Mouse (Mus musculus): ENCODE data around the gene F12.
A peak's percentile ranks its signal among the peaks of the same experiment; 100 is the strongest.
"Not testable (repeated sequence)": the region's sequence is repeated elsewhere in the genome, so short reads cannot be mapped to it uniquely, and the experiment has no call there.

F12 gene

DNA sequence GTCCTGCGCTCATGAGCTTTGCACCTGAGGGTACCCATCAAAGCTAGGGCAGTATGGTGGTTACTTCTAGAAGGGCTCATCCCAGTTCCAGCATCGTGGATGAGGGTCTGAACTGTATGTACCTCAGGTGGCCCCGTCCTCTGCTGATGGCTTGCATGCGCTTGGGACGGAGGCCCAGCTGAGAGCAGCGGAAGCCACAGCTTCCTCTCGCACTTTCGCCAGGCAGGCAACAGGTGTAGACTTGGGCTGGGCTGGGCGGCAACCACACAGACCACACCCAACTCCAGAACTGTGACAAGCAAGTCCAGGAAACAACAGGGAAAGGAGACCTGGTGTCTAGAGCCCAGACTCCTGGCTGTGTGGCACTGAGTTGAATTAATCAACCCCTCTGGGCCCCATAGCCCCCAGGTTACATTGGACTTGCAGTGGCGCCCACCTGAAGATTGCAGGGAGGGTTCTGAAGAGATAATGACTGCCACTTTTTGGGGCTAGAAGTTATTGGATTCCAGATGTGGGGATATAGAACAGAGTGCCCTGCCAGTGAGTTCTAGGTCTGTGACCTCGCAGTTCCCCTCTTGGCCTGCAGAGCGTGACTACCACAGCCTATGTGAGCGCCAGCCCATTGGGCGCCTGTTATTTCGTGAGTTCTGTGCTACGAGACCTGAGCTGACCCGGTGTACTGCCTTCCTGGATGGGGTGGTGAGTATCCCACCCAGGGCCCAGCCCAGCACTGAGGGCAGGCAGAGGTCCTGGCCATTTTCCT lies 23.3 kb upstream of the F12 start:
- DNase-seq, result no peak

GRCm38 (mm10) chr13:55449205-55449604 lies 22.6 kb upstream of the F12 start:
- no peak for DNase-seq

- DNase-seq, result no peak
Observed at GRCm38 (mm10) chr13:55448131-55448530, 21.5 kb upstream of the F12 start.

DNA sequence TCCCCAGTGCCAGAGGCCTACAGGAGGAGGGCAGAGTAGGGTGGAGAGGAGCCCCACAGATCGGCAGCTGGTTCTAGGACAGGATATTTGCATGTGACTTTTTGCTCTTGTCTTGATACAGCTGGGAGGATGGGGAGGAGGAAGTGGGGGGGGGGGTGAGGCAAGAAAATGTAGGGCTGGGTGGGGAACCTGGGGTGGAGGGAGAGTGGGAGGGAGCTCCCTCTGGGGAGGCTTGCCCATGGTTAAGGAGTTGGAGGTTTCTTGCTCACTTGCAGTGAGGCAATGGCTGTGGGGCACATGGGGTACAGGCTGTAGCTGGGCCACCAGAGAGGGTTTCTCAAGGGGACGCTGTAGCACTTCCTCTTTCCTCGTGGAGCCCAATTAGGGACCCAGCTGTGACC lies 20.9 kb upstream of the F12 start:
- DNase-seq, result no peak

- no peak for DNase-seq
Observed at GRCm38 (mm10) chr13:55446483-55447105, 20.0 kb upstream of the F12 start.

DNA sequence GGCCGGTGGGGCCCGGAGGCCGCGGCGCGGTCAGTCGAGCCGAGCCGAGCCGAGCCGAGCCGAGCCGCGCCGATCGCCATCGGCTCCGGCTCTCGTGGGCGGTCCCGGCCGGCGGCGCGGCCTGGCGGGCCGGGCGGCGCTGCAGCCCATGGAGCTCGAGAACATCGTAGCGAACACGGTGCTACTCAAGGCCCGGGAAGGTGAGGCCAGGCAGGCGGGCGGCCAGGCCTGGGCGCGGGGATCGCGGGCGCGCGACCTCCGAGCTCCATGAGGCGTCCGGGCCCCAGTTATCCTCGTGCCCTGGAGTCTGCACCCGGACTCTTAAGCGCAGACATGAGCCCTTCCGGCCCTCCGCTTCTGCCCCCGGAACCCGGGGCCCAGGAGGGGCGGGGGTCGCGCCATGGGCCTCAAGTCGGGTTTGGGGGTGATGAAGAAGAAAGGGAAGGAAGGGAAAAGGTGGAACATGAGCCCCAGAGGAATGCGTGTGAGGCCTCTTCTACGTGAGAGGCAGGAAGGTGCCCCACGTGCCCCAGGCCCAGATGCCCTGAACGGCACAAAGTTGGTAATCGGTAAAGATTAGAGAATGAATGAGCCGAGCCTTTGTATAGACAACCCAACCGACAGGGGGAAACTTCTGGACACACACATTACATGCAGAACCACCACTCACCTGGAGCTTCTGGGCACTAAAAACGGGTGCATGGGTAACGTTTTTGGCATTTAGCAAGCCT lies 18.9 kb upstream of the F12 start:
- no peak for DNase-seq

GRCm38 (mm10) chr13:55444937-55445315 lies 18.3 kb upstream of the F12 start, which contains the start of gene Grk6:
Gene Grk6 (plus strand): TSS chr13:55445072.
- peak; percentile 99 for DNase-seq

- DNase-seq, result no peak
Observed at GRCm38 (mm10) chr13:55444286-55444936, 17.8 kb upstream of the F12 start.

GRCm38 (mm10) chr13:55443799-55444285 lies 17.2 kb upstream of the F12 start:
- DNase-seq, result no peak

DNA sequence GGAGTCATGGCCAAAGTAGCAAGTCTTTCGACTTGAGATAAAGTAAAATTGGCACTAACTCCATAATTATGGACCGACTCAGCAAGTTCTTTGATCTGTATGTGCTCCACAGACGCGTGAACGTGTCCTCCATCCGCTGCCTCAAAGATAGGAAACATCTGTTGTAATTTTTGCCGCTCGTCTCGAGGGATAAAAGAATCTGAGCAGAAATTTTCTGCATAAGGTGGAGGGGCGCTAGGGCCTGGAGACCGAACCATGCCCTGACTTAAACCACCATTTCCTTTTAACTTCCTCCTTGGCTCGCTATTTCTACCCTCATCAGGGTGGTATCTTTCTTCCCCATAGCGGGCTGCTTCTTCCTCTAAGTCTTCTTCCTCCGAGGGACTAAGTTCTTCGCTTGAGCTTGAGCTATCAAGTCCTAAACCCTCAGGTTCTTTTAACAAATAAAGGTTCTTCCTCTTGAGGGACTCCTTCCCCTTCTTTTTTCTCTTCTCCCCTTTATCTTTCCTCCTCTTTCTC lies 10.6 kb upstream of the F12 start:
- DNase-seq, result not testable (repeated sequence)

DNA sequence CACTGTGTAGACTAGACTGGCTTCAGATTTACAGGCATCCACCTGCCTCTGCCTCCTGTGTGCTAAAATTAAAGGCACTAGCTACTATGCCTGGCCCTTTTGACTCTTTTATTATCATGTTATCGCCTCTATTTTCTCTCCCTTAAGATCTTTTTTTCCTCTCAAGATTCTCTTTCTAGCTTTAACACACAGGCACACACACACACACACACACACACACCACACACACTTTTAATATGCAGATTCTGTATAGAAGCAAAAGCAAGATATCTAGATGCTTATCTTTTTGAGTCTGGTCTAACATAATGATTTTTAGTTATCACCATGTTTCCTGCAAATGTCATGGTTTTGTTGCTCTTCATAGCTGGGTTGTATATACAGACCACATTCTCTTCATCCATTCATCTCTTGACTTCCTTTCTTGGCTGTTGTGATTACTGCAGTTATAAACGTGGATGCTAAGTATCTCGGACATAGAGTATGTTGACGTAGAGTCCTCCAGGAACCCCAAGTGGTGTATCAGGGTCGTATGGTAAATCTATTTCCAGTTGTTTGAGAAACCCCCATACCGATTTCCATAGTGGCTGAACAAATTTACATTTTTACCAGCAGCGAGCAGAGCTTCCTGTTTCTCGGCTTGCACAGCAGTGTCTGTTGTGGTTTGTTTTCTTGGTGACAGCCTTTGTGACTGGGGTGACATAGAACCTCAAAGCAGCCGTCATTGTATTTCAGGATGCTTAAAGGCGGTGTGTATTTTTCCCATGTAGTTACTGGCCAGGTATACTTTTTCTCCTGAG lies 5.5 kb upstream of the F12 start:
- DNase-seq, result no peak

GRCm38 (mm10) chr13:55430566-55430965 lies 4.0 kb upstream of the F12 start:
- DNase-seq, result no peak

- no peak for DNase-seq
Observed at GRCm38 (mm10) chr13:55429226-55429888, 2.8 kb upstream of the F12 start.

DNA sequence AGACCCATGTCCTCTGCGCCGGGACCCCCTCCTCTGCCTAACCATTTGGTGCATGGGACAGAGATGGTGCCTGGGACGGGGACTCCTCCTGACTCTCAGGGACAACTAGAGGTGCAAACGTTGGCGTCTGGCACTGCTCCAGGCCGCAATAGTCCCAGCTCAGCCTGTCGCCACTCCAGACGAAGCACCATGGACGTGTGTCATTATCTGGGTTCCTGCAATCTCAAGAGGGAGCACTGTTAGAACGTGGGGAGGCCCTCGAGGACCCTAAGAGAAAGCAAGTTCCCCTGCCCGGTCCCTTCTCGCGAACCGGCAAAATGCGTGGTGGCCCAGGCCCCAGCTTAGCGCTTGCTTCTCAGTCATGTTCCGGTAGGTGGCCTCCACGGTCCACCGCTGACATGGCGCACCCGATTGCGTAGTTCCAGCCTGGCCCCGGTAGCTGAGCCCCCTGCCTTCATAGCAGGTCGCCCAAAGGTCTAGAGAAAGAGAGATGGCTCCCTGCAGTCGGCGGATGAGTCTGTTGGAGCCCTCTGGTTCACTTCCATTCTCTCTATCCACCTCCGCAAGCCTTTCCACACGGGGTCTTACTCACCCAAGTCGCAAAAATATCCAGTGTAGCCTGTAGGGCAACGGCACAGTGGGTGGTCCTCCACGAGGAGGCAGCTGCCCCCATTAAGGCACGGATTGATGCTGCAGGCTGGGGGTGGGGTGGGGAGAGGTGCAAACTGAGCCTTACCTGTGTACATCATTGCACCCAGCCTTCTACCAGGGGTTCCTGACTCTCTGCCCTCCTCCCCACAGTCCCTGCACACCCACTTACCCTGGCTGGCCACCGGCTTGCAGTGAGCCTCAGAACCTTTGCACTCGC lies 5.4 kb downstream of the F12 start:
- DNase-seq, result peak; percentile 69 to 78

GRCm38 (mm10) chr13:55420018-55420932 lies 6.3 kb downstream of the F12 start:
- DNase-seq, result no peak

- no peak for DNase-seq
Observed at GRCm38 (mm10) chr13:55419142-55419541, 7.5 kb downstream of the F12 start.

DNA sequence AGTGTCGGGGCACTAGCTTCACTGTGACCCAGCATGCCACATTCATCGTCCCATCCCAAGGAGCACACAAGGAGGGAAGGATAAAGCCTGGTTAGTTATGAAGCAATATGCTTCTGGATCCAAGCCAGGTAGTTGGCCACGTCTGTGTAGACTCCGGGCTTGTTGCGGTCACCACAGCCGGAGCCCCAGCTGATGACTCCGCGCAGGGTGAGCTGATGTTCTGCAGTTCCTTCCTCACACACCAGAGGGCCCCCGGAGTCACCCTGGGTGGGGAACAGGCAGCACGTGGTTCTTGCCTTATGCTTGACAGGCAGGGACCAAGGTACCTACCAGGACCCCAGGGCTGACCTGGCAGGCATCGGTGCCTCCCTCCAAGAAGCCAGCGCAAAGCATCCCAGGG lies 8.6 kb downstream of the F12 start:
- DNase-seq, result peak; percentile 90 to 93

DNA sequence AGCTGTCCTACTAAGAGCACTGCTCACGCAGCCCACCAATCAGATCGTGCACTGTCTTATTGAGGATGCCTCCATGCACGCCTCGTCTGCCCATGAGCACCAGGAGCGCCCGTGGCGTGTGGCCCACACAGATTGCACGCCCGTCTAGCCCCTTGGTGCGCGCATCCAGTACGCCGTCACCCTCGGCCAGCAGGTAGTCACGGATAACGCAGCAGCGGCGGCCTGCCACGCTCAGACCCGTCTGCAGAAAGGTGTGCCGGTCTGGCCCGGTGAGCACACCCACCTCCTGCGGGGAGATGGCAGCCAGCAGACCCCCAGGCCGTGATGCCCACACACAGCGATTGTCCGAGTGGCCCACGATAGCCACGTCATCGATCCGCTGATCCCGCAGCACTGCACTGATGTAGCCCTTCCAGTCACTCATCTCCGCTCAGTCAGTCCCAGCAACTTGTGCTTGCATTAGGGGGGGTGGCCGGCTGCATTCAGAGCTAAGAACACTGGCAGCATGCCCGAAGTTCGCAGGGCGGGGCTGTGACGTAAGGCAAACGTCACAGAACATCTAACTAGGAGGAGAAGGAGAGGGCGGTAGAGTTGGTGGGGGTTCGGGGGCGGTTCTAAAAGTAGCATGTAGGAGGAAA lies 11.7 kb downstream of the F12 start, which contains the start of gene Pfn3:
Pfn3 (minus strand) TSS at position 490 of the 638 bp plus-strand sequence.
- DNase-seq, result peak; percentile 32 to 49

- DNase-seq, result no peak
Observed at GRCm38 (mm10) chr13:55413333-55413732, 13.3 kb downstream of the F12 start.

All from cerebellum, postnatal 25 days (tissue).